Mouse (Mus musculus) monocyte, adult 5-6 weeks (primary cell): ENCODE results near the gene Nfatc2ip. TPM values are rescaled to one million over a fixed set of nuclear protein-coding genes. Genes with fewer than 3 reads are reported as not detected.

Experiments used
- ATAC-seq: fragments of 153-309, 156-312 bp; replicated peaks from 2 replicates; pipeline ENCODE4 v1.8.0; 2017; ENCODE audit warnings: mild to moderate bottlenecking; ENCODE audit not compliant: low TSS enrichment, insufficient number of reproducible peaks, severe bottlenecking, poor library complexity, low FRiP score
- total RNA-seq: library from RNA; stranded (forward); fragments of 200-1000, 200-491, 200-594 nt; gene quantifications from 3 replicates; pipeline ENCODE4 v1.2.3, GENCODE M21; 2017

Gene Nfatc2ip
- total RNA-seq, 1 experiment from 2014 or later = 9.7 TPM

GRCm38 (mm10) chr7:126359049-126359448 is 37.5 kb downstream of the Nfatc2ip start:
- ATAC-seq = no peak

- ATAC-seq = no peak
Observed at GRCm38 (mm10) chr7:126358413-126358812, 38.1 kb downstream of the Nfatc2ip start.

GRCm38 (mm10) chr7:126357838-126358237 is 38.7 kb downstream of the Nfatc2ip start:
- ATAC-seq = no peak

GRCm38 (mm10) chr7:126356793-126357591 is 39.5 kb downstream of the Nfatc2ip start:
- ATAC-seq = no peak

GRCm38 (mm10) chr7:126355847-126356597 is 40.5 kb downstream of the Nfatc2ip start:
- no peak for ATAC-seq

GRCm38 (mm10) chr7:126354738-126355614 is 41.6 kb downstream of the Nfatc2ip start:
- no peak for ATAC-seq

GRCm38 (mm10) chr7:126353994-126354365 is 42.6 kb downstream of the Nfatc2ip start:
- no peak for ATAC-seq

- no peak for ATAC-seq
Observed at GRCm38 (mm10) chr7:126353251-126353993, 43.1 kb downstream of the Nfatc2ip start.

GRCm38 (mm10) chr7:126351419-126351951 is 45.1 kb downstream of the Nfatc2ip start:
- ATAC-seq = no peak

GRCm38 (mm10) chr7:126350748-126351418 is 45.7 kb downstream of the Nfatc2ip start:
- ATAC-seq = no peak

GRCm38 (mm10) chr7:126348293-126348692 is 48.2 kb downstream of the Nfatc2ip start:
- ATAC-seq = no peak

GRCm38 (mm10) chr7:126347098-126347497 is 49.4 kb downstream of the Nfatc2ip start:
- ATAC-seq = no peak

GRCm38 (mm10) chr7:126345969-126346368 is 50.6 kb downstream of the Nfatc2ip start:
- ATAC-seq = no peak

GRCm38 (mm10) chr7:126345557-126345956 is 51.0 kb downstream of the Nfatc2ip start:
- no peak for ATAC-seq

GRCm38 (mm10) chr7:126340896-126341295 is 55.6 kb downstream of the Nfatc2ip start:
- ATAC-seq = no peak

GRCm38 (mm10) chr7:126340206-126340618 is 56.3 kb downstream of the Nfatc2ip start:
- ATAC-seq = no peak

GRCm38 (mm10) chr7:126339521-126339971 is 57.0 kb downstream of the Nfatc2ip start:
- ATAC-seq = no peak

GRCm38 (mm10) chr7:126338906-126339305 is 57.6 kb downstream of the Nfatc2ip start:
- ATAC-seq = no peak
